Mouse (Mus musculus) bone marrow, adult 2 months (tissue): Measurements from ENCODE around the gene Rab3d. TPM values are rescaled to one million over a fixed set of nuclear protein-coding genes. Genes with fewer than 3 reads are reported as not detected.

Experiments used
- H3K27ac ChIP-seq: fragments of 200-500 bp; 2 replicates; pipeline ENCODE4 v1.5.1; 2012; ENCODE audit warnings: low read depth, mild to moderate bottlenecking, control low read depth, inconsistent platforms, low read length; ENCODE audit not compliant: control insufficient read depth, poor library complexity, insufficient read depth
- H3K4me1 ChIP-seq: fragments of 200-500 bp; 2 replicates; pipeline ENCODE4 v1.6.1; 2011; ENCODE audit warnings: low read length; ENCODE audit not compliant: control insufficient read depth, insufficient read depth
- H3K4me3 ChIP-seq: fragments of 200-500 bp; replicated peaks from 2 replicates; pipeline ENCODE3; 2011; ENCODE audit warnings: mild to moderate bottlenecking, low read depth, low read length, control low read depth; ENCODE audit not compliant: control insufficient read depth
- CTCF ChIP-seq: fragments of 200-500 bp; IDR thresholded peaks from 2 replicates; pipeline ENCODE4 v1.5.1; 2011; ENCODE audit warnings: low read length, control low read depth; ENCODE audit not compliant: control insufficient read depth, insufficient read depth
- POLR2A ChIP-seq: fragments of 200-500 bp; IDR thresholded peaks from 2 replicates; pipeline ENCODE4 v1.6.1; 2011; ENCODE audit warnings: low read depth, mild to moderate bottlenecking, control low read depth, low read length, borderline replicate concordance; ENCODE audit not compliant: control insufficient read depth
- WGBS: fragments of 180-500 bp; shearing (Covaris S2); methylation state at CpG from one replicate; pipeline ENCODE4 v1.1.7; 2018; 5-methylcytosine and 5-hydroxymethylcytosine counted together
- polyA plus RNA-seq: library from polyadenylated mRNA; stranded (reverse); fragments of >200 nt; gene quantifications from 2 replicates; pipeline ENCODE4 v1.2.4, GENCODE M21; 2011; ENCODE audit warnings: low replicate concordance; ENCODE audit not compliant: missing spikeins, insufficient read depth, insufficient read length

The Rab3d gene
- 8.5 and 20.9 TPM in 2 replicates for polyA plus RNA-seq

- H3K4me1 ChIP-seq, result peaks cover 4% of the 10 kb centered on the region; the same call in 1 of the 2 replicates
- no peak for TF ChIP-seq CTCF
- peak; percentile 34; the same call in 1 of the 2 replicates for TF ChIP-seq POLR2A
- under 1% methylated on average over 36 of the region's 36 CpGs for WGBS
- peak within 1 kb of the TSS; percentile 94 for H3K4me3 ChIP-seq
- peak within 1 kb of the TSS; percentile 81 for H3K27ac ChIP-seq
Observed at GRCm38 (mm10) chr9:21918035-21918592, at the start of gene Rab3d. TSS of gene Rab3d (minus strand) at chr9:21918192.

- TF ChIP-seq CTCF (no peak), POLR2A (peak; percentile 70; the same call in 1 of the 2 replicates)
- H3K4me1 ChIP-seq, result no peaks in the 10 kb centered on the region; the same call in 1 of the 2 replicates
- WGBS, result 27% methylated on average over 8 of the region's 8 CpGs
- peak within 1 kb of the TSS; percentile 67 for H3K4me3 ChIP-seq
- peak within 1 kb of the TSS; percentile 55 for H3K27ac ChIP-seq
Observed at GRCm38 (mm10) chr9:21963417-21963816, 45.4 kb upstream of the Rab3d start, which contains the start of gene Epor. TSS of gene Epor (minus strand) at chr9:21963506.

GRCm38 (mm10) chr9:21962416-21963059, 44.5 kb upstream of the Rab3d start:
- 5% methylated on average over 34 of the region's 34 CpGs for WGBS
- Histone ChIP-seq H3K27ac (peak overlapping the region; percentile 75), H3K4me1 (no peaks in the 10 kb centered on the region; the same call in 1 of the 2 replicates), H3K4me3 (peak overlapping the region; percentile 67)
- TF ChIP-seq CTCF (no peak), POLR2A (peak; percentile 75)

- peak overlapping the region; percentile 67 for H3K4me3 ChIP-seq
- H3K4me1 ChIP-seq, result no peaks in the 10 kb centered on the region; the same call in 1 of the 2 replicates
- H3K27ac ChIP-seq, result peak overlapping the region; percentile 75
- TF ChIP-seq CTCF, result no peak
- WGBS, result 3% methylated on average over 15 of the region's 15 CpGs
Observed at GRCm38 (mm10) chr9:21962010-21962409, 44.0 kb upstream of the Rab3d start.

- peak overlapping the region; percentile 75; the same call in 1 of the 2 replicates for H3K27ac ChIP-seq
- no peak for TF ChIP-seq CTCF
- TF ChIP-seq POLR2A, result no peak; the same call in 1 of the 2 replicates
- 4% methylated on average over 35 of the region's 35 CpGs for WGBS
- no peaks in the 10 kb centered on the region; the same call in 1 of the 2 replicates for H3K4me1 ChIP-seq
- peak overlapping the region; percentile 67 for H3K4me3 ChIP-seq
Observed at GRCm38 (mm10) chr9:21961366-21961980, 43.5 kb upstream of the Rab3d start.

GRCm38 (mm10) chr9:21960558-21961208, 42.7 kb upstream of the Rab3d start:
- WGBS, result 82% methylated on average over 26 of the region's 26 CpGs
- Histone ChIP-seq H3K27ac (no peak overlapping the region), H3K4me1 (no peaks in the 10 kb centered on the region; the same call in 1 of the 2 replicates), H3K4me3 (no peak overlapping the region)
- TF ChIP-seq POLR2A (no peak), CTCF (no peak)

GRCm38 (mm10) chr9:21960135-21960534, 42.1 kb upstream of the Rab3d start:
- Histone ChIP-seq H3K4me1 (no peaks in the 10 kb centered on the region; the same call in 1 of the 2 replicates), H3K4me3 (no peak overlapping the region), H3K27ac (no peak overlapping the region)
- no peak for TF ChIP-seq CTCF
- no peak for TF ChIP-seq POLR2A
- 90% methylated on average over 9 of the region's 9 CpGs for WGBS
